Mouse (Mus musculus) kidney, embryonic 16.5 days (tissue): ENCODE measurements around the gene Gm10837. TPM values are rescaled to one million over a fixed set of nuclear protein-coding genes. Genes with fewer than 3 reads are reported as not detected.

Experiments used
- ATAC-seq: fragments of 200-750 bp; cut with Nextera tagmentation; 2 replicates; pipeline ENCODE4 v1.8.0; 2017; ENCODE audit warnings: moderate TSS enrichment; ENCODE audit not compliant: low FRiP score, low TSS enrichment
- H3K27ac ChIP-seq: fragments of 300-500 bp; sonication (generic); 2 replicates; pipeline ENCODE4 v1.5.1; 2014; ENCODE audit warnings: low read length
- H3K27me3 ChIP-seq: fragments of 300-500 bp; sonication (generic); 2 replicates; pipeline ENCODE4 v1.6.1; 2014; ENCODE audit warnings: low read length, control low read depth, mixed read lengths; ENCODE audit not compliant: insufficient read depth
- H3K36me3 ChIP-seq: fragments of 300-500 bp; sonication (generic); 2 replicates; pipeline ENCODE4 v1.6.1; 2014; ENCODE audit warnings: low read length, control low read depth, mixed read lengths; ENCODE audit not compliant: insufficient read depth
- H3K4me1 ChIP-seq: fragments of 300-500 bp; sonication (generic); 2 replicates; pipeline ENCODE4 v1.6.1; 2014; ENCODE audit warnings: low read length, control low read depth, mixed read lengths; ENCODE audit not compliant: insufficient read depth
- H3K4me2 ChIP-seq: fragments of 300-500 bp; sonication (generic); replicated peaks from 2 replicates; pipeline ENCODE4 v1.6.1; 2014; ENCODE audit warnings: low read depth, low read length
- H3K4me3 ChIP-seq: fragments of 300-500 bp; sonication (generic); 2 replicates; pipeline ENCODE4 v1.5.1; 2014; ENCODE audit warnings: mild to moderate bottlenecking, low read length
- H3K9ac ChIP-seq: fragments of 300-500 bp; sonication (generic); replicated peaks from 2 replicates; pipeline ENCODE4 v1.6.1; 2014; ENCODE audit warnings: low read length
- H3K9me3 ChIP-seq: fragments of 300-500 bp; sonication (generic); 2 replicates; pipeline ENCODE4 v1.6.1; 2016; ENCODE audit warnings: low read length, control low read depth
- WGBS: fragments of 180-500 bp; shearing (Covaris S2); extraction: QIAGEN DNeasy Blood & Tissue Kit; methylation state at CpG from one replicate; pipeline ENCODE4 v1.1.7; 2014; 5-methylcytosine and 5-hydroxymethylcytosine counted together
- polyA plus RNA-seq: library from polyadenylated mRNA; unstranded; fragments of >200 nt; fragmentation: Nextera tagmentation; extraction: Ambion mirVana; gene quantifications from 2 replicates; pipeline ENCODE4 v1.2.1, GENCODE M21; 2015

Gene Gm10837
- polyA plus RNA-seq, 1 experiment from 2014 or later, result not detected

DNA sequence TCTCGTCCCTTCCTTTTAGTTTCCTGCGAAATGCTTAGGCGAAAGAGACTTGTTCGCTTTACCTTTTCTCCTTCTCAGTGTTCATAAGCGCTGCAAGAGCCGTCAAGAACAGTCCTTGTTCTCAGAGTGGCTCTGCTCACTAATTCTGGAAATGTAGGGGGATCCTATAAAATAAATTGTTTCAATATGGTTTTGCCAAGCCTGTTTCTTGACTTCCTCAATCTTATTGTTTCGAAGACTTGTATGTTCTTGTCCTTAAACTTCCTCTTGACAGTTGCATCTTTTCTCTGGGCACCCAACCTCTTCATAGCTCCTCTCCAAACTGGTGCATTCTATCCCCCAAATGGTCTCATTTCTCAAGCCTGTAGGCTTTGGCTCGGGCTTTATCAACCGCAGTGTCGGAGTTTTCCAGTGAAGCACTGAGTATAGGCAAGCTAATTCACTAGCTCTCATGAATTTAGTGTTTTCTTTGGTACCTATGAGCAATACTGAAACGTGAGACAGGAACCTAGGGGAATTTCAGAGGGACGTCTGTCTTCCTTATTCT, 4.7 kb upstream of the Gm10837 start:
- Histone ChIP-seq H3K4me2 (no peak overlapping the region), H3K4me3 (no peak overlapping the region), H3K9me3 (no peaks in the 10 kb centered on the region), H3K27me3 (peaks cover 86% of the 10 kb centered on the region), H3K27ac (no peak overlapping the region), H3K9ac (no peak overlapping the region), H3K4me1 (peaks cover 2% of the 10 kb centered on the region; the same call in 1 of the 2 replicates), H3K36me3 (no peaks in the 10 kb centered on the region)
- no peak for ATAC-seq
- WGBS, result 2% methylated on average over 12 of the region's 12 CpGs

DNA sequence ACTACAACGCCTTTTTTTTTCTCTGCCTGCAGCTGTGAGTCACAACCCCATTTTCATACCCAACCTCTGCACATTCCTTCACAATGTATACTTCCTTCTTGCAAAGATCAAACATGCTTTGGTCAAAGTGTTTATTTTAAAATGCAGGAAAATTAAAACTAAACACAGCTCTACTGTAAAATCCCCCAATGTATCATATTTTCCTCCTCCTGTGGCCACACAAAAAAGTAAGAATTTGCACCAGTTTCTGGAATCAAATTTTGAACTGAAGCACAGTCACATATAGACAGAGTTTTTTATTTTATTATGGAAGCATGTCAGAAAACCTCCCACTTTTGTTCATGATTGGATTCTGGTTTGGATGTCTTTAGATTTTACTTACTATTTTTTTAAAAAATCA, 3.8 kb upstream of the Gm10837 start:
- Histone ChIP-seq H3K36me3 (no peaks in the 10 kb centered on the region), H3K27ac (no peak overlapping the region), H3K4me3 (no peak overlapping the region), H3K9ac (no peak overlapping the region), H3K4me2 (no peak overlapping the region), H3K4me1 (peaks cover 4% of the 10 kb centered on the region; the same call in 1 of the 2 replicates), H3K27me3 (peaks cover 86% of the 10 kb centered on the region), H3K9me3 (no peaks in the 10 kb centered on the region)
- WGBS, result 0% methylated on average over 1 of the region's 1 CpGs
- no peak for ATAC-seq

GRCm38 (mm10) chr14:122487366-122487765, 3.0 kb upstream of the Gm10837 start:
- H3K9ac ChIP-seq, result no peak overlapping the region
- H3K9me3 ChIP-seq, result no peaks in the 10 kb centered on the region
- H3K4me3 ChIP-seq, result no peak overlapping the region
- no peaks in the 10 kb centered on the region for H3K36me3 ChIP-seq
- 1% methylated on average over 5 of the region's 5 CpGs for WGBS
- no peak overlapping the region for H3K27ac ChIP-seq
- H3K4me1 ChIP-seq, result peaks cover 4% of the 10 kb centered on the region; the same call in 1 of the 2 replicates
- peaks cover 81% of the 10 kb centered on the region for H3K27me3 ChIP-seq
- no peak overlapping the region for H3K4me2 ChIP-seq
- no peak for ATAC-seq

DNA sequence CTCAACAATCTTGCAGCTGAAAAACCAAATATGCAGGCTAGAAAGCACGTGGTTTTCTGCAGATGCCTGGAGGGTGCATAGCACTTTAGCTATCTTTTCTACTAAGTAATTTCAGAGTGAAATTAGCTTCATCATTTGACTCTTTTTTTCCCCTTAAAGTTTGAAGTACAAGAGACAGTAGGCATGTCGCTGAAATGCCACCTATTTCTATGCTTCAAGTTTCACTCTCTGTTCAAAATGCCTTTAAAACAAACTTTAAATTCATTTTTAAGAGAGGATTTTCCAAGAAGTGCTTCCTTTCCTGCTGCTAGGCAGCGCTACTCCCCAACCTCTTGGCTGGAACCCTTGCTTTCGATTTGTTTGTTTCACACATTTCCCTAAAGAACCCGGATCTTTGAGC, 1.3 kb upstream of the Gm10837 start:
- Histone ChIP-seq H3K4me2 (no peak overlapping the region), H3K27me3 (peaks cover 79% of the 10 kb centered on the region), H3K36me3 (no peaks in the 10 kb centered on the region), H3K27ac (no peak overlapping the region), H3K9ac (no peak overlapping the region), H3K4me3 (no peak overlapping the region), H3K4me1 (peaks cover 4% of the 10 kb centered on the region; the same call in 1 of the 2 replicates), H3K9me3 (peaks cover 3% of the 10 kb centered on the region; the same call in 1 of the 2 replicates)
- WGBS, result under 1% methylated on average over 5 of the region's 5 CpGs
- ATAC-seq, result no peak

DNA sequence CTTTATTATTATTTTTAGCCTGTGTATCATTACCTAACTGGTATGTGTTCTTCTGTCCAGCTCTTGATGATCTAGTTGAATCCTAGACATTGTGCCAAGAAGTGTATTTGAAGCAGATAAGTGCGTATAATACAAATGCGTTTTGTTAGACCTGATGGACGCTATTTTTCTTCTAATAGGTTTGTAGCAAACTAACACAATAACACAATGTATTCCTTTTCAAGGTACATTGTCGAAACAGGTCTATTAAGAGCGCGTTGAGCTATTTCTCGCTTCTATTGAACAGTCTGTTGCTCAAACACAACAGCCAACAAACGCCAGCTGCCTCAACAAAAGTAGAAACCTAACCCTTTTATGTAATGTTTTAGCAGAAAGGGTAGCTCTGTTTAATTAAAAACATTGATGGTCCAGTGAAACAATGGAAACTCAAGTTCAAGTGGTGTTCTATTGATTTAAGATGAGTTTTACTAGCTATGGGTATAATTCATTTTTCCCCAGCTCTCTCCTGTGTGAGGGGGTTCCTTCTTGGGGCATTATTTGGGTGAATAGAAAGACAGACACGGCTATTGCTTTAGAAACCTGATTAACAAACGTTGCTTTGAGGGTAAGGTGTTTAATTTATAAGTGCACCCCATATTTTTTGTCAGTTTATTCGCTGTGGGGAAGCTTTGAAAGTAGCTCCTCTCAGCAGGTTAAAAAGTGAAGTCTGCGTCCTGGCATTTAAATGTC, 536 bp upstream of the Gm10837 start:
- H3K27ac ChIP-seq, result no peak overlapping the region
- H3K9ac ChIP-seq, result no peak overlapping the region
- 4% methylated on average over 12 of the region's 12 CpGs for WGBS
- peaks cover 3% of the 10 kb centered on the region; the same call in 1 of the 2 replicates for H3K9me3 ChIP-seq
- no peak overlapping the region for H3K4me3 ChIP-seq
- no peak overlapping the region for H3K4me2 ChIP-seq
- no peak for ATAC-seq
- H3K27me3 ChIP-seq, result peaks cover 71% of the 10 kb centered on the region
- peaks cover 4% of the 10 kb centered on the region; the same call in 1 of the 2 replicates for H3K4me1 ChIP-seq
- H3K36me3 ChIP-seq, result no peaks in the 10 kb centered on the region

DNA sequence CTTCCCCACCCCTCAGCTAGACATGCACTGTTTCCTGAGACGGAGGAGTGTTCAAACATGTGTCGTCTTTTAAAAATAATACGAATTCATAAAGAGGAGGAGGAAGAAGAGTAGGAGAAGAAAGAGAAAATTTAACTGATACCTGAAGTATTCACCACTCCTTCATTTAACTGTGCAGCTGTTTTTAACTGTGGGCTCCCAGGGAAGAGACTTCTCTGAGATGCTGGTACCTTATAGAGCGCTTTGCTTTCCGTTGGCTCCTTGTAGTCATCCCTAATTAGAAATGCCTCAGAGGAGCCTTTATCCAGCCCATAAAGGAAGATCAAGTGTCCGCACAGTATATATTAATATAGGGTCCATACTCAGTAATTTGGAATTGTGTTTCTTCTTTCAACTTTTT, 1.1 kb downstream of the Gm10837 start:
- Histone ChIP-seq H3K4me2 (no peak overlapping the region), H3K4me3 (no peak overlapping the region), H3K9ac (no peak overlapping the region), H3K27me3 (peaks cover 61% of the 10 kb centered on the region), H3K4me1 (peaks cover 4% of the 10 kb centered on the region; the same call in 1 of the 2 replicates), H3K27ac (no peak overlapping the region), H3K9me3 (peaks cover 3% of the 10 kb centered on the region; the same call in 1 of the 2 replicates), H3K36me3 (no peaks in the 10 kb centered on the region)
- WGBS, result 68% methylated on average over 6 of the region's 6 CpGs
- ATAC-seq, result no peak

DNA sequence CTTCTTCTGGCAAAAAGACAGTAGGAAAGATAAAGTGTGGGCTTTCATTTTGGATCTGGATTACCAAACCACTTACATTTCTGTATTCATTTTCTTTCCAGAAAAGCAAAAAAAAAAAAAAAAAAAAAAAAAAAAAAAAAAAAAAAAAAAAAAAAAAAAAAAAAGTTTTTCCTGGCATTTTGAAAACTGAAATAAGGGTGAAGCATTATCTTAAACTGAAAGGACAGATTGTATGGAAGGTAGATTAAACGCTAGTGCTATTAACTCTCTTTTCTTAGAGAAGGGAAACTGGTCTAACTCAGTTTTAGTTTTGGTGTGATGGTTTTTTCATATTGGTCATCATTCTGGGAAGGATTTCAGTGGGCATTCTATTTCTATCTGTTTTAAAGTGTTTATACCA, 1.6 kb downstream of the Gm10837 start:
- ATAC-seq, result no peak
- H3K4me3 ChIP-seq, result no peak overlapping the region
- peaks cover 4% of the 10 kb centered on the region; the same call in 1 of the 2 replicates for H3K4me1 ChIP-seq
- no peaks in the 10 kb centered on the region for H3K36me3 ChIP-seq
- H3K4me2 ChIP-seq, result no peak overlapping the region
- 90% methylated on average over 1 of the region's 1 CpGs for WGBS
- peaks cover 3% of the 10 kb centered on the region; the same call in 1 of the 2 replicates for H3K9me3 ChIP-seq
- H3K27me3 ChIP-seq, result peaks cover 59% of the 10 kb centered on the region
- no peak overlapping the region for H3K27ac ChIP-seq
- H3K9ac ChIP-seq, result no peak overlapping the region

DNA sequence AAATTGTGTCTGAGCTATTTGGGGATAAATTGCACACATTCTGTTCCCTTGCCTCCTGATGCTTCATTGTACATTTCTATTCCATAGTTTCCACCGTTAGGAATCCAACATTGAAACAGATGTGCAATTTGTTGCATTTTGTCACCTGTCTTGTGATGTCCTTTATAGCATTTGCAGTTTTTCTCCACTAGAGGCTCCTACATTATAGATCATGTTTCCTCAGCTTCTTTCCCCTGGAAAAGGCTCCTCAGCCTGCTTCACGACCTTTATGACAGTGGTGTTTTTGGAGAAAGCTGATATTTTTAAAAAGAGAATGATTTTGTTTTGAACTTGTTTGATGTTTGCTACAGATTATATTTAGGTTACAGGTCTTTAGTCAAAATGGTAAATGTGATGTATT, 18.7 kb downstream of the Gm10837 start:
- no peak for ATAC-seq
- Histone ChIP-seq H3K4me3 (no peak overlapping the region), H3K27ac (no peak overlapping the region)

DNA sequence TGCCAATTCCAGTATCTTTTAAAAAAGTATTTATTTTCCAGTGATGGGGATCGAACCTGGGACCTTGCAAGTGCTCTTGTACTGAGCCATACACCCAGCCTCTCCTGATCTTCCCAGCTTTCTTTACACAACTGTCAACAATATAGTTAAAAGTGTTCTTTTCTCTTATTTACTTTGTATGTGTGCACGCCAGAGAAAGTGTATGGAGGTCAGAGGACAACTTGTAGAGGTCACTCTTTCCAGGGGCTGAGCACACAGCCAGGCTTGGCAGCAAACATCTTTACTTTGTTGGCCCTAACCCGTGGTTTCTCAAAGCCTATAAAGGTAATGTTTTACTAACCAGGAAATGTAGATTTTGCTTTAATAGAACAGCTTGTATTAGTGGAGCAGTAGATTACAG, 21.1 kb downstream of the Gm10837 start:
- no peaks in the 10 kb centered on the region for H3K36me3 ChIP-seq
- no peak overlapping the region for H3K4me3 ChIP-seq
- no peaks in the 10 kb centered on the region for H3K4me1 ChIP-seq
- H3K9ac ChIP-seq, result no peak overlapping the region
- no peaks in the 10 kb centered on the region for H3K27me3 ChIP-seq
- H3K27ac ChIP-seq, result no peak overlapping the region
- 49% methylated on average over 3 of the region's 3 CpGs for WGBS
- H3K4me2 ChIP-seq, result no peak overlapping the region
- no peak for ATAC-seq
- no peaks in the 10 kb centered on the region for H3K9me3 ChIP-seq

More for the DNA sequence above, 18.7 kb downstream of the Gm10837 start:
- Histone ChIP-seq H3K9me3 (no peaks in the 10 kb centered on the region), H3K4me1 (no peaks in the 10 kb centered on the region), H3K27me3 (no peaks in the 10 kb centered on the region), H3K9ac (no peak overlapping the region), H3K36me3 (no peaks in the 10 kb centered on the region), H3K4me2 (no peak overlapping the region)
- WGBS, result 16% methylated on average over 2 of the region's 2 CpGs

- ATAC-seq, result no peak
- 65% methylated on average over 1 of the region's 1 CpGs for WGBS
- no peak overlapping the region for H3K9ac ChIP-seq
Measured at GRCm38 (mm10) chr14:122513511-122514036, 23.2 kb downstream of the Gm10837 start.

More at GRCm38 (mm10) chr14:122513511-122514036, 23.2 kb downstream of the Gm10837 start:
- Histone ChIP-seq H3K36me3 (no peaks in the 10 kb centered on the region), H3K4me2 (no peak overlapping the region), H3K27me3 (no peaks in the 10 kb centered on the region), H3K4me1 (no peaks in the 10 kb centered on the region), H3K4me3 (no peak overlapping the region), H3K27ac (no peak overlapping the region), H3K9me3 (no peaks in the 10 kb centered on the region)
